Mouse (Mus musculus) limb, embryonic 11.5 days (tissue): ENCODE measurements around the gene Zbtb20. TPM values are rescaled to one million over a fixed set of nuclear protein-coding genes. Genes with fewer than 3 reads are reported as not detected.

Experiments used
- ATAC-seq: fragments of 200-750 bp; cut with Nextera tagmentation; 2 replicates; pipeline ENCODE4 v1.8.0; 2017; ENCODE audit warnings: low read depth; ENCODE audit not compliant: insufficient number of reproducible peaks, low FRiP score, low TSS enrichment
- DNase-seq: peaks from one replicate; pipeline ENCODE4 v3.0.0-alpha.2; 2015; ENCODE audit warnings: low spot score
- H3K27ac ChIP-seq: fragments of 300-500 bp; sonication (generic); replicated peaks from 2 replicates; pipeline ENCODE4 v1.5.1; 2014; ENCODE audit warnings: low read depth, mild to moderate bottlenecking, low read length
- H3K27me3 ChIP-seq: fragments of 300-500 bp; sonication (generic); 2 replicates; pipeline ENCODE4 v1.6.1; 2014; ENCODE audit warnings: mild to moderate bottlenecking, low read length, mixed read lengths; ENCODE audit not compliant: control insufficient read depth, insufficient read depth
- H3K36me3 ChIP-seq: fragments of 300-500 bp; sonication (generic); 2 replicates; pipeline ENCODE4 v1.6.1; 2014; ENCODE audit warnings: mild to moderate bottlenecking, low read length, moderate library complexity, mixed read lengths; ENCODE audit not compliant: control insufficient read depth, insufficient read depth
- H3K4me1 ChIP-seq: fragments of 300-500 bp; sonication (generic); 2 replicates; pipeline ENCODE4 v1.6.1; 2014; ENCODE audit warnings: low read length, mixed read lengths; ENCODE audit not compliant: control insufficient read depth, insufficient read depth
- H3K4me2 ChIP-seq: fragments of 300-500 bp; sonication (generic); 2 replicates; pipeline ENCODE4 v1.6.1; 2014; ENCODE audit warnings: low read depth, mild to moderate bottlenecking, moderate library complexity; ENCODE audit not compliant: severe bottlenecking
- H3K4me3 ChIP-seq: fragments of 300-500 bp; sonication (generic); 2 replicates; pipeline ENCODE4 v1.5.1; 2014; ENCODE audit warnings: low read depth, low read length
- H3K9ac ChIP-seq: fragments of 300-500 bp; sonication (generic); 2 replicates; pipeline ENCODE4 v1.6.1; 2014; ENCODE audit warnings: mild to moderate bottlenecking, low read length
- H3K9me3 ChIP-seq: fragments of 300-500 bp; sonication (generic); 2 replicates; pipeline ENCODE4 v1.6.1; 2016; ENCODE audit warnings: low read length; ENCODE audit not compliant: control insufficient read depth
- WGBS: fragments of 180-500 bp; shearing (Covaris S2); extraction: QIAGEN DNeasy Blood & Tissue Kit; methylation state at CpG from one replicate; pipeline ENCODE4 v1.1.7; 2014; 5-methylcytosine and 5-hydroxymethylcytosine counted together
- polyA plus RNA-seq: library from polyadenylated mRNA; unstranded; fragments of >200 nt; fragmentation: Nextera tagmentation; extraction: Ambion mirVana; gene quantifications from 2 replicates; pipeline ENCODE4 v1.2.1, GENCODE M21; 2014

Zbtb20 gene
- polyA plus RNA-seq, 1 experiment from 2014 or later: 12.9 TPM

DNA sequence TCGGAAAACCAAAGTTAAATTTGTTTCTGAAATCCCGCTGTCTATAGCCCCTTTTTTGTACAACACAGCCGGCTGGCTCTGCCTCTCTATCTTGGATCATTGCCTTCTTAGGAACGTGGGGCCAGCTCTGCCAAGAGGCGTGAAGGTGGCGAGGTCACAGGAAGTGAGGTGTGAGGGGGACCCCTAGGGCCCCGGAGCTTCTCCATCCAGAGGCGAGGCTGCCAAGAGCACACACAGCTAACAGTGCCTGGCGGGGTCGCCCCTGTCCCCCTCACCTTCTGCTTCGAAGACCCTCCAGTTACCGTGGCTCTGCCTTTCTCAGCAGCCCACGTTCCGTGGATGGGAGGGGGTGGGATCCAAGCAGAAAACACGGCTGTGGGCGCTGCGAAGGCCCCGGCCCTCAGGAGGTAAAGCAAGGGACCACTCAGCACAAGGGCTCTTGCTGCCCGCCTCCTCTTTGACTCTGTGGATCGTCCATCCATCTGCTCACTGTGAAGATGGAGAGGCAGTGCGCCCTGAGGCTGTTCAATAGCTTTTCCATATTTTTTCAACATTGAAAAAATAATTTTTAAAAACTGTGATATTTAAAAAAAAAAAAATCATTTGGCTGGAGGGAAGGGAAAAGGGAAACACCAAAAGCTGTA, 762.8 kb downstream of the Zbtb20 start:
- Histone ChIP-seq H3K4me1 (no peaks in the 10 kb centered on the region), H3K4me2 (0 out of 2 replicates have a peak overlapping the region, but pooled peaks have one; percentile 10), H3K9ac (no peak overlapping the region), H3K36me3 (no peaks in the 10 kb centered on the region), H3K27ac (no peak overlapping the region), H3K27me3 (no peaks in the 10 kb centered on the region), H3K9me3 (no peaks in the 10 kb centered on the region), H3K4me3 (no peak overlapping the region)
- peak; percentile 54; the same call in 1 of the 2 replicates for ATAC-seq
- no peak for DNase-seq
- WGBS: 65% methylated on average over 21 of the region's 21 CpGs

DNA sequence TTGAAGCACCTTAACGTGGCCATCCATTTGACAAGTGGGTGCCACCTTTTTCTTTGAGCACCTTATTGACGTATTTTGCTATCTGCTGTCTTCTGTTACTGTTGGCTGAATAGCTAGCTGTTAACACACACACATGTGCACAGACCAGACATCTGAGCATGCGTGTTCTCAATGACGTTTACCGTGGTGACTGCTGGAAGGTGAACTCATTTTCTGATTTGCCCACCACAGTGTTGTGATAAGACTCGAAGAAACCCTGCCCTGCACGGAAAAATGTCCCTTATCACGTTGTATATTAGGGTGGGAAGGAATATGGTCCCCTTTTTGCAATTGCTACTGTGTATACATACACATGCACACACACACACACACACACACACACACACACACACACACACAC, 765.5 kb downstream of the Zbtb20 start:
- no peak for ATAC-seq
- H3K9me3 ChIP-seq: no peaks in the 10 kb centered on the region
- no peaks in the 10 kb centered on the region for H3K4me1 ChIP-seq
- no peak overlapping the region for H3K9ac ChIP-seq
- H3K27me3 ChIP-seq: no peaks in the 10 kb centered on the region
- H3K27ac ChIP-seq: no peak overlapping the region
- WGBS: 85% methylated on average over 8 of the region's 8 CpGs
- H3K36me3 ChIP-seq: no peaks in the 10 kb centered on the region
- H3K4me2 ChIP-seq: no peak overlapping the region
- no peak for DNase-seq
- no peak overlapping the region for H3K4me3 ChIP-seq

DNA sequence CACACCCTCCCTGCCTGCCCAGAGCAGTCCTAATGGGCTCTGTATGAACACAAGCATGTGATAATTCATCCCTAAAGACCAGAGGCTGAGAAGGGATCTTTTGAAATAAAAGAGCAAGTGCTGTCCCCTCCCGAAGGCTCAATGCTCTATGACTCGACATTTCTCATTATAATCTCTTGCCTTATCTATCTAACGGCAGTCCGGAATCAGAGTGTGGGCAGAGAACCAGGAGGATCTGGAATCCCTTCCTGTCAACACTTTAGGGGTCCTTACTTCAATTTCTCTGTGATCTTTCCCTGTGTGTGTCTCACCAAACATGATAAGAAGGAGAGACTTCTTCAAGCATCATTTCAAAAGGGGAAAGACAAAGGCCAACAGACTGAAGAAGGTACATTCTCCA, 770.2 kb downstream of the Zbtb20 start:
- Histone ChIP-seq H3K36me3 (no peaks in the 10 kb centered on the region), H3K4me1 (no peaks in the 10 kb centered on the region), H3K9me3 (no peaks in the 10 kb centered on the region), H3K27ac (no peak overlapping the region), H3K9ac (no peak overlapping the region), H3K4me2 (no peak overlapping the region), H3K4me3 (no peak overlapping the region), H3K27me3 (no peaks in the 10 kb centered on the region)
- 78% methylated on average over 4 of the region's 4 CpGs for WGBS
- ATAC-seq (no peak), DNase-seq (no peak)

DNA sequence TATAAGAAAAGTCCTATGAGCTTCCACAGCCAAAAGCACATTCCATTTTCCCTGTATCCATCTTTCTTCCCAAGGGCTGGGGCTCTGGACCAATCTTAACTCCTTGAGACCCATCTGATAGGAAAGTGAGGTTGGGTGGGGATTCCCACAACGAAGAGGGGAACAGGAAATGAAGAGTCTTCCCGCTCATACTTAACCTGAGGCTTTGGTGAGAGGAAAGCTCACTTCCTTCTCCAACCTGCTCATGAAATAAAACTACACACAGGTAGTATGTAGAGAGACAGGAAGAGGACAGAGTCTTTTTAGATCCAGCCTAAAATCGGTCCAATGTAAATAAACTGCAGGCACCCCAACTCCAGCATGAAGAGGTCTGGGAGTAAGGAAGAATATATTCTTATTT, 771.3 kb downstream of the Zbtb20 start:
- ATAC-seq: no peak

DNA sequence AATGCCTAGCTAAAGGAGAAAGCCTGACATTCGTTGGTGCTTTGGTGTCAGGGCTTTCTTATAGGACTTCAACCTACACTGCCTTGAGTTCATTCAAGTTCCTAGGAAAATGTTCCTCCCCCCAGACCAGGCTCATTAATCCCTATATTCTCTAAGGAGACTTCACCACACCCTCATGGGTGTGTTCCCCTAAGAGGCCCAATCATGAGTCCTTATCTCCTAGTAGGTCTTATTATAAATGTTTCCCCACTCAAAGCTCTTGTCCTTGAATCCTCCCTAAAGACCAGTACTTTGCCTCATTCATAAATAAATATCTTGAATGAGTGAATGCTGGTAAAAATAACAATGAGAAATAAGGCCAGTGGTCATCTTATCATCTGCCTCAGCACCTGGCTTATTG, 772.0 kb downstream of the Zbtb20 start:
- Histone ChIP-seq H3K9ac (no peak overlapping the region), H3K9me3 (no peaks in the 10 kb centered on the region), H3K4me1 (no peaks in the 10 kb centered on the region), H3K4me3 (no peak overlapping the region), H3K4me2 (no peak overlapping the region), H3K36me3 (no peaks in the 10 kb centered on the region), H3K27ac (no peak overlapping the region), H3K27me3 (no peaks in the 10 kb centered on the region)
- DNase-seq (no peak), ATAC-seq (no peak)
- WGBS: 90% methylated on average over 1 of the region's 1 CpGs

More for the DNA sequence above, 771.3 kb downstream of the Zbtb20 start:
- no peak overlapping the region for H3K4me3 ChIP-seq
- WGBS: 90% methylated on average over 3 of the region's 3 CpGs
- no peak for DNase-seq
- H3K9me3 ChIP-seq: no peaks in the 10 kb centered on the region
- H3K36me3 ChIP-seq: no peaks in the 10 kb centered on the region
- H3K4me1 ChIP-seq: no peaks in the 10 kb centered on the region
- no peaks in the 10 kb centered on the region for H3K27me3 ChIP-seq
- no peak overlapping the region for H3K27ac ChIP-seq
- no peak overlapping the region for H3K9ac ChIP-seq
- H3K4me2 ChIP-seq: no peak overlapping the region

DNA sequence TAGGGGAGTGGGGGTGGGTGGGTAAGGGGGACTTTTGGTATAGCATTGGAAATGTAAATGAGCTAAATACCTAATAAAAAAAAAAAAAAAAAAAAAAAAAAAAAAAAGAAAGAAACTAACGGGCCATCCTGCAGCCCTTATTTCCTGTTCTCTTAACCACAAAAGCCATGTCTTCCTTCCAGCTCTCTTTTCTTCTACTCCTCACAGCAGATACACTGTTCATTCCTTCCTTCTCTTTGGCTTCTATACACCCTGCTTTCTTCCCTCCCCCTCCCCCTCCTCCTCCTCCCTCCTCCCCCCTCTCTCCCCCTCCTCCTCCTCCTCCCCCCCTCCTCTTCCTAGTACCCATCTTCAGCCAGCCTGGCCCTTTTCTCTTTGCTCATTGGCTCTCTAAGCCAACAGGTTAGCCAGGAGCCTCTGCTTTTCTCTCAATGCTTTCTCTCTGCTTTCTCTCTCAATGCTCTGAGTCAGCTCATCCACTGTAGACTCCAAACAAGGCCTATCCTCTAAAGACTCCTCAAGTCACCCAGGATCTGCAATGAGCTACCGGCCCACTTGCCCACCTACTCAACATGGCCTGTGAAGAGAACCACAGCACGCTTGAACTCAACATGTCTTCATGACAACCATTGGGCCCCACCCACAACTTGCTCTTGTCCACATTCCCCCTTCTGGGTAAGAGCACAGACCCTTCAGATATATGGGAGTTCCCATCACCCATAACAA, 774.8 kb downstream of the Zbtb20 start:
- no peak for DNase-seq
- 87% methylated on average over 3 of the region's 3 CpGs for WGBS
- Histone ChIP-seq H3K27ac (no peak overlapping the region), H3K9ac (no peak overlapping the region), H3K9me3 (no peaks in the 10 kb centered on the region), H3K4me1 (no peaks in the 10 kb centered on the region), H3K4me2 (no peak overlapping the region), H3K4me3 (no peak overlapping the region), H3K27me3 (no peaks in the 10 kb centered on the region), H3K36me3 (no peaks in the 10 kb centered on the region)
- ATAC-seq: no peak

DNA sequence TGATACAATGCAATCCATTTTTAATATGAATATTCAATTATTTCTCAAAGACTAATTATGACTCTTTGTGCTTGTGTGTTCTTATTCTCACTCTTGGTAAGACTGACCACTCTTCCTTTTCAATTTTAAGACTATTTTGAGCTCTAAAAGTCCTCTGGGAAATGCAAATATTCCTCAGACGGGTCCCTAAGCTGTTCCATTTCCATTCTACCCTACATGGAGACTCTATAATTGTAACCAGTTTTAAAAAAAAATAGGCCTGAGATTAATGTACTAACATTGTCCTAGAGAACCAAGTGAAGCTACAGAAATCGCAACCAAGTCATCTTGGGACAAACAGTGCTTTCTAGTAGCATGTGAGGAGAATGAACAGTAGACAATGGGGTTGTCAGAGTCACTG, 777.6 kb downstream of the Zbtb20 start:
- no peak for ATAC-seq
- Histone ChIP-seq H3K4me3 (no peak overlapping the region), H3K4me1 (no peaks in the 10 kb centered on the region), H3K27ac (no peak overlapping the region), H3K27me3 (no peaks in the 10 kb centered on the region), H3K9me3 (no peaks in the 10 kb centered on the region), H3K36me3 (no peaks in the 10 kb centered on the region), H3K9ac (no peak overlapping the region), H3K4me2 (no peak overlapping the region)
- no peak for DNase-seq
- 87% methylated on average over 2 of the region's 2 CpGs for WGBS

DNA sequence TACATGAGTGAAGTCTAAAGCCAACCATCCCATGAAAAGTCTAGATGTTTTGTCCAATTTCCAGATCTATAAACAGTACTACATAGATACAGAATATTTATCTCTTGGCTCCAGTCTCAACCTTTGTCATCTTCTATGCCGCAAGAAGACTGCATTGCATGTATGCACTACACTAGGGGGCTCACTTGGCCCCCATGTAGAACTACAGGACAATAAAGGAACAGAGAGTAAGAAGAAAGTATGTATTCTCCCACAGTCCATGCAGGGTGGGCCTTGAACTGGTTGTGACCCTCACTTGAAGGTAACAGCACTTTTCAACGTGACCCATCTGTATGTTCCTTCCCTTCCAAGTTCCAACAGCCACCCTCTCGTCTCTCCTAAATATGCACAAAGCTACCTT, 778.6 kb downstream of the Zbtb20 start:
- WGBS: 88% methylated on average over 3 of the region's 3 CpGs
- no peaks in the 10 kb centered on the region for H3K36me3 ChIP-seq
- no peak for ATAC-seq

More for the DNA sequence above, 778.6 kb downstream of the Zbtb20 start:
- Histone ChIP-seq H3K27me3 (no peaks in the 10 kb centered on the region), H3K4me3 (no peak overlapping the region), H3K9ac (no peak overlapping the region), H3K27ac (no peak overlapping the region), H3K4me2 (no peak overlapping the region), H3K9me3 (no peaks in the 10 kb centered on the region), H3K4me1 (no peaks in the 10 kb centered on the region)
- no peak for DNase-seq
